Mouse (Mus musculus): ENCODE data around the gene Cep112. TPM values are rescaled to one million over a fixed set of nuclear protein-coding genes. Genes with fewer than 3 reads are reported as not detected.

Gene Cep112
- polyA plus RNA-seq, 1 experiment from 2014 or later = 1.3 TPM

DNA sequence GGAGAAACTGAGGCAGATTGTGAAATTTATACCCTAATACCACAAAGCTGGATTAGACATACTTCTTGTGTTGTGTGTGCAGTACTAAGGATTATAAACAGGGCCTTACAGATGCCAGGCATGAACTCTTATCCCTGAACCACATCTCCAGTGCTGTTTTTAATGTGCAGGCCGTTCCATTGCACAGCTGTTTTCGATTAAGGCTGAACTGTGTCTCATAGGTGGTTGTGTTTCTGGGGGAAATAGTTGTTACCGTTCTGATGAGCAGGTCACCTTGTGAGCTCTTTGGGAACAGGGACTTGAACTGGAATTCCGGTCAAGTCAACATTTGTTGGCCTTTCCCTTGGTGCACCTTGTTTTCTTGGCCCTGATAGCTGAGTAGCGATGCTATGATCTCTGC, 456.7 kb downstream of the Cep112 start:
- Histone ChIP-seq H3K4me3 (replicated peaks) (no peak overlapping the region), H3K9me3 (replicated peaks) (no peaks in the 10 kb centered on the region), H3K27me3 (no peaks in the 10 kb centered on the region), H3K4me1 (replicated peaks) (no peaks in the 10 kb centered on the region), H3K9ac (no peak overlapping the region), H3K36me3 (replicated peaks) (no peaks in the 10 kb centered on the region), H3K27ac (replicated peaks) (no peak overlapping the region), H3K4me2 (no peak overlapping the region)
- no peak for ATAC-seq (ENCODE audit: insufficient read depth)
- WGBS (ENCODE audit: insufficient replicate concordance) = 60% methylated on average over 5 of the region's 5 CpGs

DNA sequence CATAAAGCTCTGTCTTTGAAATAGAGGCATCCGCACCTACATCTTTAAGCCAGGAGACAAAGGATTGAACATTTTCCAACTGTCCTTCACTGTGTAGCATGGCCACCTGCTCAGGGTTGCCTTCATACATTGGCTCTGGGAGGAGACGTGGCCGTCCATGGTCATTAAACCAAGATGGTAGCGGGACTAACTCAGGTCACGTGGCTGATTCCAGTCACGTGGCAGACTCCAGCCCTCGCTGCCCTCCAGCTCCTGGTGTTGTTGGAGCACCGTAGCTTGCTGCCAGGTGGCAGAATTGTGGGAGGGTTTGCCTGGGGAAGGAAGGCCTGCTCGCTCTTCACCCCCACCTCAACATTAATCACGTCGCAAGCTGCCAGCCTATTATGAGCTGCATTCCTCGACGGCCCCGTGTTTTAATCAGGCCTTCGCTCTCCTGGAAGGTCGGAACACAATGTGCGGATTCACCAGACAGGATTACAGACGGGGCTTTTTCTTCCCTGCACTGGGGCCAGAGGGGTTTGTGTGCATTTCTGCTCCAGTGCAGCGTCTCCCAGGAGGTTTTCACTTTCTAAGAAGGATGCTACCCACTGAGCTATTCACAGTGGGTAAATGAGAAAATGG, 460.4 kb downstream of the Cep112 start:
- ATAC-seq (ENCODE audit: insufficient read depth) = no peak
- peaks cover 12% of the 10 kb centered on the region for H3K27me3 ChIP-seq
- 68% methylated on average over 19 of the region's 19 CpGs for WGBS (ENCODE audit: insufficient replicate concordance)
- H3K4me3 ChIP-seq (replicated peaks) = no peak overlapping the region
- H3K9ac ChIP-seq = no peak overlapping the region
- H3K4me1 ChIP-seq (replicated peaks) = no peaks in the 10 kb centered on the region
- no peaks in the 10 kb centered on the region for H3K9me3 ChIP-seq (replicated peaks)
- no peak overlapping the region for H3K4me2 ChIP-seq
- no peak overlapping the region for H3K27ac ChIP-seq (replicated peaks)
- no peaks in the 10 kb centered on the region for H3K36me3 ChIP-seq (replicated peaks)

DNA sequence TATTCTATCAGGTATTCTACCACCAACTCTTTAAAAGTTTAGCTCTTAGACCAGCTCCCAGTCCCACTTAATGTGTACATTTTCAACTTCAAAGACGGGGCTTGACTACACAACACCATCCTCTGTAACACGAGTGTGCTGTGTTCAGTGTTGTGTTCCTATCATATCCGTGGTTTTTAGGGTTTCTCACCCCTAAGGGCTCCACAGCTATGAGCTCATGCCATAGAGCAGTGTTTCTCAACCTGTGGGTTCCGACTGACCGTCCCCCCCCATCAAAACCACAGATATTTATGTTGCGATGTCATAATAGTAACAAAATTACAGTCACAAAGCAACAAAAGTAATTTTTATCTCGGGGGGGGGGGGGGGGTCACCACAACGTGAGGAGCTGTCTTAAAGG, 461.1 kb downstream of the Cep112 start:
- Histone ChIP-seq H3K9me3 (replicated peaks) (no peaks in the 10 kb centered on the region), H3K27ac (replicated peaks) (no peak overlapping the region), H3K4me1 (replicated peaks) (no peaks in the 10 kb centered on the region), H3K9ac (no peak overlapping the region), H3K27me3 (peaks cover 16% of the 10 kb centered on the region), H3K36me3 (replicated peaks) (no peaks in the 10 kb centered on the region), H3K4me2 (no peak overlapping the region), H3K4me3 (replicated peaks) (no peak overlapping the region)
- ATAC-seq (ENCODE audit: insufficient read depth) = no peak
- 53% methylated on average over 8 of the region's 8 CpGs for WGBS (ENCODE audit: insufficient replicate concordance)

DNA sequence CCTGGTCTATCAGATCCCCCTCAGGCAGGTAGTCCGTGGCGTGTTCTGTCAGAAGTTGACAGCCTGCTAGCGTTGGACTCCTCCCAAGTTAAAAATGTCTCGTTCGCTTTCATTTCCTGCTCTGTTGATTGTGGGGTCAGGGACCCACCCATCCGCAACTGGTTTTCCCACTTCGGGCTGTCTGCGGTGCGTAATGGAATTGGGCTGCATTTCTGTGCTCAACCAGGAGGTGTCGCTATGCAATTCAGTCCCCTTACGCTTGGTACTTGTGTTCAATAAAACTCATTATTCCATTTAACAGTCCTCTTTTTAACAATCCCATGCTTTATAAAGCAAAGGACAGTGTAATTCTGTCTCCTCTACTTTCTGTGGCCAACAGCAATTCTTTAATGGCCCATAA, 464.1 kb downstream of the Cep112 start:
- no peak overlapping the region for H3K27ac ChIP-seq (replicated peaks)
- H3K9ac ChIP-seq = no peak overlapping the region
- H3K4me1 ChIP-seq (replicated peaks) = no peaks in the 10 kb centered on the region
- H3K36me3 ChIP-seq (replicated peaks) = no peaks in the 10 kb centered on the region
- H3K4me2 ChIP-seq = no peak overlapping the region
- peaks cover 43% of the 10 kb centered on the region for H3K27me3 ChIP-seq
- 36% methylated on average over 11 of the region's 11 CpGs for WGBS (ENCODE audit: insufficient replicate concordance)
- H3K4me3 ChIP-seq (replicated peaks) = no peak overlapping the region
- ATAC-seq (ENCODE audit: insufficient read depth) = no peak
- no peaks in the 10 kb centered on the region for H3K9me3 ChIP-seq (replicated peaks)

DNA sequence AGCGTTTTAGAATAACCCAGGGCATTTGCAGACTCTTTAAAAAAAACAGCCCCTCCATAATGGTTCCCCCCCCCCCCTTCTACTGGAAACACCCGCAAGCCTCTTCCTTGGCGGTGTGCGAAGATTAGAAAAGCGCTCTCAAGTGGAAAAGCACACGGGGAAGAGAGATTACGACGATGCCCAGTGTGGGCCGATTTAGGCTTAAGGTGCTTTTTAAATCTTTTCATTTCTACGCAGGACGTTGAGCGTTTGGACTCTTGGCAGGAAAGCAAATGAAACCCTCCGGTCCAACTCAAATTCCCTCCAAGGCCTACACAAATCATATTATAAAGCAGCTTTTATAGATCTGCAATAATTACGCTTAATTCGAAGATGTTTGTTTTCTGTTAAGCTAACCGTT, 465.6 kb downstream of the Cep112 start:
- Histone ChIP-seq H3K9ac (no peak overlapping the region), H3K4me3 (replicated peaks) (no peak overlapping the region; the same call in 1 of the 2 replicates), H3K27me3 (peaks cover 49% of the 10 kb centered on the region), H3K4me2 (peak overlapping the region; percentile 44), H3K36me3 (replicated peaks) (no peaks in the 10 kb centered on the region), H3K9me3 (replicated peaks) (no peaks in the 10 kb centered on the region), H3K27ac (replicated peaks) (no peak overlapping the region), H3K4me1 (replicated peaks) (no peaks in the 10 kb centered on the region)
- WGBS (ENCODE audit: insufficient replicate concordance) = 33% methylated on average over 16 of the region's 16 CpGs
- ATAC-seq (ENCODE audit: insufficient read depth) = no peak

DNA sequence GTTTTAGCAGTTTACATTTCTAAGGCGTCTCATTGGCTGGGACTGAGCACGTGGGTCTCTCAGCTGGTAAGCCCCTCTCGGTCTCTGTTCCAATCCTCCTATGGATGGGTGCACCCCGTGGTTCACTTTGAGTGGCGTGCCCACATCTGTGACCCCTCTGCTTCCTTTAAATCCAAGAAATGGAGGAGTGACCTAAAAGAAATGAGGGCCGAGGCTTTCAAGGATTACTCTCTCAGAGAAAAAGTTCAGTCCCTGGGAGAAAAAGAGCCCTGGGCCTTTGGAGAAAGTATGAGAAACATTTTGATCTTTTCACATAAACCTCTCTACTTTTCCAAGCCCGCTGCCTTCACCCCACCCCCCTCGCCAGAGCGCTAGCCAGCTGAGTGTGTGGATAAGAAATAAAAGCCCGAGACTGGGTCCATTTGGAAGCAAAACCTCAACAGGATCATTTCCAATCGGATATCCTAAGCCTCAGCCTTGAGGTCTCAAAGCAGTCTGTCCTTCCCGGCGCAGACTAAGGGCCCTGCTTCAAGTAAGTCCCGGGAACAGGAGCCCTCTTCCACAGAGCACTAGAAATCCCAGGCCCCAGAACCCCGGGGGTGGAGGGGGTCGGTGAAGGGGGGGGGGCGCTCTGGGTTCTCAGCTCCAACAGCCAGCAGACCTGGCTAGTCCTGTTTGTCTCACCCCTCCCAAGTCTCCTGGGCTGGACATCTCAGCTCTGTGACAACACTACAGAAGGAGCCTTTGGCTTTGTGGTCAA, 466.3 kb downstream of the Cep112 start:
- Histone ChIP-seq H3K9me3 (replicated peaks) (no peaks in the 10 kb centered on the region), H3K27me3 (peaks cover 49% of the 10 kb centered on the region), H3K9ac (no peak overlapping the region), H3K4me2 (peak overlapping the region; percentile 44), H3K4me3 (replicated peaks) (peak overlapping the region; percentile 22), H3K4me1 (replicated peaks) (no peaks in the 10 kb centered on the region), H3K27ac (replicated peaks) (no peak overlapping the region), H3K36me3 (replicated peaks) (no peaks in the 10 kb centered on the region)
- no peak for ATAC-seq (ENCODE audit: insufficient read depth)
- 5% methylated on average over 17 of the region's 17 CpGs for WGBS (ENCODE audit: insufficient replicate concordance)

DNA sequence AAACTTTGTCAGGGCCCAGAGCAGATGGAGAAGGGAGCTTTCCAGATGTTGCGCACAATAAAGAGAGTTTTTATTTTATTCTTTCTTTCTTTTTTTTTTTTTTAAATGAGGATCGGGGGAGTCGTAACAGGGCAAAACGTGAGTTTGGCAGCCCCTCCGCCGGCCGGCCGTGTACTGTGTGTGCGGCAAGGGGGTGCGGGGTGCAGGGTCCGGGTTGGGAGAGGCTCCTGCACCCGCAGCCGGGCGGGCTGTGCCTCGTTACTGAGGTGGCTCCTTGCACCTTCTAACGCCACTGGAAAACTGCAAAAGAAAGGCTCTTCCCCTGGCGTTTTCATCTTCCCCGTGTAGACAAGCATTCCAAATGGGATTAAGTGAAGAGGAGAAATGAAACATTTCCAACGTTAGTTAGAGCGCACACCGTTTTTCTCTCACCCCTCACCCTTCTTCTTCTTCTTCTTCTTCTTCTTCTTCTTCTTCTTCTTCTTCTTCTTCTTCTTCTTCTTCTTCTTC, 466.9 kb downstream of the Cep112 start:
- H3K4me1 ChIP-seq (replicated peaks) = no peaks in the 10 kb centered on the region
- peak overlapping the region; percentile 44 for H3K4me2 ChIP-seq
- no peak for ATAC-seq (ENCODE audit: insufficient read depth)
- H3K36me3 ChIP-seq (replicated peaks) = no peaks in the 10 kb centered on the region
- peaks cover 49% of the 10 kb centered on the region for H3K27me3 ChIP-seq
- no peak overlapping the region for H3K27ac ChIP-seq (replicated peaks)
- H3K9ac ChIP-seq = no peak overlapping the region
- WGBS (ENCODE audit: insufficient replicate concordance) = 5% methylated on average over 21 of the region's 21 CpGs
- no peaks in the 10 kb centered on the region for H3K9me3 ChIP-seq (replicated peaks)
- 0 out of 2 replicates have a peak overlapping the region, but pooled peaks have one; percentile 8 for H3K4me3 ChIP-seq (replicated peaks)

DNA sequence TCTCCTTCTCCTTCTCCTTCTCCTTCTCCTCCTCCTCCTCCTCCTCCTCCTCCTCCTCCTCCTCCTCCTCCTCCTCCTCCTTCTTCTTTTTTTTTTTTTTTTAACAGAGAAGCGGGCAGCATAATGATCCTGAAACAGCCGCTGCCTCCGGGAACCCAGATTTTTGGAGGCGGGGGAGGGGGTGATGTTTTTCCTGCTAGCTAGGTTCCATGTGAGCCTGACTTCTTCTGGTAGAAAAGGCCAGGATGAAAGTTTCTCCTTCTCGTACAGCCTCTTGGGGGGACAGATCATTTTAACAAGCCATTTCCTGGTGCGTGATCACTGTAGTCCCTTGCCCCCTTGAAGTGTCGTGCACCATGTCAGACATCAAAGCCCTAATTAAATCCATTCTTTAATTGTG, 467.4 kb downstream of the Cep112 start:
- Histone ChIP-seq H3K4me3 (replicated peaks) (no peak overlapping the region), H3K9ac (no peak overlapping the region), H3K4me2 (no peak overlapping the region), H3K4me1 (replicated peaks) (no peaks in the 10 kb centered on the region), H3K36me3 (replicated peaks) (no peaks in the 10 kb centered on the region), H3K9me3 (replicated peaks) (no peaks in the 10 kb centered on the region), H3K27ac (replicated peaks) (no peak overlapping the region), H3K27me3 (peaks cover 49% of the 10 kb centered on the region)
- WGBS (ENCODE audit: insufficient replicate concordance) = 24% methylated on average over 6 of the region's 7 CpGs
- no peak for ATAC-seq (ENCODE audit: insufficient read depth)

DNA sequence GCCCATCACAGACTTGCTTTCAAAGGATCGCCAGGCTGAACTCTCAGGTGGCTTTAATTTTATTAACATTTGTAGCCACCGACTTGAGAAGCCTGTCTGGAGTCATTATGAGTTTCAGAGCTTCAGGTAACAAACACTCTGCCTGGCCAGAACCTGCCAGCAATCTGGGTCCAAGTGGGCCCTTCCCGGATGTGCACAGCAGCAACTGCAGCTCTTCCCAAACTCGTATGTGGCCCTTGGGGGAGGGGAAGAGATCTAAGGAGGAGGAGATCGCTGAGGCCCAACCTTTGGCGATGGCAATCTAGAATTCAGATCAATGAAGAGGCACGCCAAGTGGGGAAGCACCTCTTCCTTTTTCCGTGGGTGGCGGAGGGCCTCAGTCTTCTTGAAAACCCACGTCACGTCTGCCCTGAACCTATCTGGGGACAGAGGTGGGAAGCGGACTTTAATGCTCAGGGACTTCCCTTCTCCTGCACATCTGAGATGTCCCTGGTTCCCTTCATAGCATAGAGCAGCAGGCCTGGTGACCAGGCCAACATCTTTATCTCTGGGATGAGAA, 468.3 kb downstream of the Cep112 start:
- Histone ChIP-seq H3K4me3 (replicated peaks) (no peak overlapping the region), H3K9me3 (replicated peaks) (no peaks in the 10 kb centered on the region), H3K27me3 (peaks cover 49% of the 10 kb centered on the region), H3K4me2 (no peak overlapping the region), H3K4me1 (replicated peaks) (no peaks in the 10 kb centered on the region), H3K27ac (replicated peaks) (no peak overlapping the region), H3K36me3 (replicated peaks) (no peaks in the 10 kb centered on the region), H3K9ac (no peak overlapping the region)
- WGBS (ENCODE audit: insufficient replicate concordance) = 27% methylated on average over 12 of the region's 12 CpGs
- ATAC-seq (ENCODE audit: insufficient read depth) = no peak

DNA sequence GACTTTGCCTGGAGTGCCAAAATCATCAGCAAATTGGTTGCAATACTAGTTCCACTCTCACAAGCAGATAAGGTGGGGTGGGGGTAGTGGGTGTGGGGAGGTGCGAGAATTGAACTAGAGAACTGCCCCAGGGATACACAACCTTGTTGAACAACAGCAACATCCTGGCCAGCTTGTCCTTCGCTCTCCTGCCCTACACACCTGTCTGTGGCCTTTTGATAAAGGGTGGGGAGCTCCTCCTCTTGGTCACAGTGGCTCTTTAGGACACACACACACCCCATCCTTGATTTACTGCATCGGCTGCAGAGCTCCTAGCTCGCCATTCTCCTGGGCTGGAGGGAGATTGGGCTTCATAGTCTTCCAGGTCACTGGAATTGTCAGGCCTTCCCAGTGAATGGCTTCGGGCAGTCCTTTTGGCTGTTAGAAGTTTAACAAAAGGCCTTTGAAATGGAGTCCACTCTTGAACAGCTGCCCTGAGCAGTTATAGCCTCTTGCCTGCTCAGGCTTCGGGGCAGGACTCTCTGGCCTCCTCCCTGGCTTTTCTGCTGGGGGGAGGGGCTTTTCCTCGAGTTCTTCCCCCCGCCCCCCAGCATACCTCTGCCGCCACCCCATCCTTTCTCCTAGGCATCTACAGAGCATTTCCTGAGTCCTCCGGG, 469.0 kb downstream of the Cep112 start:
- no peak for ATAC-seq (ENCODE audit: insufficient read depth)
- no peak overlapping the region for H3K9ac ChIP-seq
- H3K4me1 ChIP-seq (replicated peaks) = no peaks in the 10 kb centered on the region
- peaks cover 49% of the 10 kb centered on the region for H3K27me3 ChIP-seq
- H3K9me3 ChIP-seq (replicated peaks) = no peaks in the 10 kb centered on the region
- no peaks in the 10 kb centered on the region for H3K36me3 ChIP-seq (replicated peaks)
- H3K27ac ChIP-seq (replicated peaks) = no peak overlapping the region
- no peak overlapping the region for H3K4me3 ChIP-seq (replicated peaks)
- no peak overlapping the region for H3K4me2 ChIP-seq
- WGBS (ENCODE audit: insufficient replicate concordance) = 43% methylated on average over 10 of the region's 10 CpGs

DNA sequence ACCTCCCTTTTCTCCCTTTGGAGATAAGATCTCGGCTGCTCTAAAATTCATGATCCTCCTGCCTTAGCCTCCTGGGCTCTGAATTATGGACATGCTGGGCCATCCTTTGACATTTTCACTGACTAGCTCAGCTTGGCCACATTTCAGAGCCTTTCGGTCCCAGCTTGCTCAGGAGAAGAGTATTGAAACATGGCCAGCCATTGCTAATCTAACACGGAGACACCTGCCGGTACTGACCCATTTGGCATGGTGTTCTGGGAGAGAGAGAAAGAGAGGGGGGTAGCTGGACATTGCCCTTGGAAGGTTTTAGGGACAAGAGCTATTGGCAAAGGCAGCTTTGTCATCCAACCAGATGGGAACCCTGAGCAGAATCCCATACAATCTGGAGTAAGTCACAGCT, 472.0 kb downstream of the Cep112 start:
- ATAC-seq (ENCODE audit: insufficient read depth) = no peak
- H3K9ac ChIP-seq = no peak overlapping the region
- H3K27ac ChIP-seq (replicated peaks) = no peak overlapping the region
- H3K4me1 ChIP-seq (replicated peaks) = no peaks in the 10 kb centered on the region
- H3K4me2 ChIP-seq = no peak overlapping the region
- no peaks in the 10 kb centered on the region for H3K36me3 ChIP-seq (replicated peaks)
- 63% methylated on average over 4 of the region's 4 CpGs for WGBS (ENCODE audit: insufficient replicate concordance)
- H3K4me3 ChIP-seq (replicated peaks) = no peak overlapping the region
- peaks cover 24% of the 10 kb centered on the region for H3K27me3 ChIP-seq
- no peaks in the 10 kb centered on the region for H3K9me3 ChIP-seq (replicated peaks)

Measured in liver, embryonic 15.5 days (tissue).